Mouse (Mus musculus): Measurements from ENCODE around the gene Meiob.

DNA sequence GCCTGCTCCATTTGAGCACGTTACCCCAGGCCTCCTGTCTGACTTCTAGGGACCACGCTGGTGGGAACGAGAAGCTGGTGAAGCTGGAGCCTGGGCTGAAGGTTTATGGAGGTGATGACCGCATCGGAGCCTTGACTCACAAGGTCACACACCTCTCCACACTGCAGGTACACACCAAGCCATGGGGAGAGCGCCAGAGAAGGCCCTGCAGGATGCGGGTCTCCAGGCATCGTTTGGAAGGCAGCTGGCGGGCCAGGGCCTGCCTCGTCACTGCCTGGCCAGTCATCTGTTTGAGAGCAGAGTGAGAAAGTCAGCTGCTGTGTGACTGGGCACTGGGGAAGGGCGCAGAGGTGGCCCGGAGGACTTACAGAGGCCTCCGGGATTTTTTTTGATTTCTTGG lies 52.5 kb downstream of the Meiob start:
- TF ChIP-seq CHD2 (IDR thresholded peaks at IDR 0.05; ENCODE audit: low read depth, low read length) (no peak), ZC3H11A (IDR thresholded peaks at IDR 0.05; ENCODE audit: borderline replicate concordance, low read depth, low read length) (no peak), HCFC1 (IDR thresholded peaks at IDR 0.05; ENCODE audit: borderline replicate concordance, insufficient read depth, low read length) (no peak), ZNF384 (IDR thresholded peaks at IDR 0.05; ENCODE audit: low read depth, low read length) (no peak)
